Mouse (Mus musculus) adrenal gland, adult 8-10 months (tissue): Measurements from ENCODE around the gene Napsa. TPM values are rescaled to one million over a fixed set of nuclear protein-coding genes. Genes with fewer than 3 reads are reported as not detected.

Experiments
- DNase-seq: peaks from one replicate; pipeline ENCODE4 v3.0.0; 2022
- total RNA-seq, 4 experiments: library from RNA; stranded (reverse); gene quantifications; 2 replicates each; pipeline ENCODE4 v1.2.4; 2022

Napsa gene
- total RNA-seq, result 1 to 10 TPM in 3 of 4 experiments, under 1 TPM in 1; 1.00 to 2.0 (median 1.5) TPM

DNA sequence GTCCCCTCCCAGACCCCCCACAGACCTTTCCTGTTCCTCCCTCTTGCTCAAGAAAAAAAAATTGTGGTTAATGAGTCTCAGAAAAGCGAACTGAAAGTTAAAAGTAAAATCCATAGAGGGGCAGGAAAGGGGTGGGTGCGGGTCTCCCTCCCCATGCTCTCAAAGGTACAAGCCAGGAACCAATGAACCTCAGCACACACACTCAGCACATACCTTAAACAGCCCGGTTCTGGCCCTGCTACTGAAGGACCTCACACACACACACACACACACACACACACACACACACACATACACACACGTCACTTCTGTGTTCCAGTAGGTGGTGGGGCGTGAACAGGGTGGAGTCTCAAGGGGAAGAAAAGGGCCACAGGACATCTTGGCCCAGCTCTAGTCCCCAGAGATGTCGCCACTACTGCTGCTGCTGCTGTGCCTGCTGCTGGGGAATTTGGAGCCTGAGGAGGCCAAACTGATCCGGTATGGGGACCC, at the start of gene Napsa:
Napsa (plus strand) TSS at position 168 of the 489 bp plus-strand sequence.
- no peak for DNase-seq

DNA sequence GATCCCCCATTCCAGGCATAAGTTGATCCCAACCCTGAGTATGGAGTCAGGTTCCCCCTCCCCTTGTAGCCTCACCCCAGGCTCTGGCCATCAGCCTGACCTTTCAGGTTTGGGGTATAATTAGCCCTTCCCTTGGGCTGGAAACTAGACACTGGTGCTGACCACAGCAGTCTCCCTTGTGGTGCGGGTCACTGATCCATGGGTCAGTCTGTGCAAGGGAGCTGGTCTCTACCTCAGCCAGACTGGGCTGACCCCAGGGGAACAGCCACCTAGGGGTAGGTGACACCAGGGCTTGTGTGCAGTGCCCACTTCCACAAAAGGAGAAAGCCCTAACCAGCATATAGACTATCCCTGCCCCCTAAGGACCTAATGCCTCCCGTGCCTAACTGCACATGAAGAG, 49.1 kb upstream of the Napsa start:
- no peak for DNase-seq

DNA sequence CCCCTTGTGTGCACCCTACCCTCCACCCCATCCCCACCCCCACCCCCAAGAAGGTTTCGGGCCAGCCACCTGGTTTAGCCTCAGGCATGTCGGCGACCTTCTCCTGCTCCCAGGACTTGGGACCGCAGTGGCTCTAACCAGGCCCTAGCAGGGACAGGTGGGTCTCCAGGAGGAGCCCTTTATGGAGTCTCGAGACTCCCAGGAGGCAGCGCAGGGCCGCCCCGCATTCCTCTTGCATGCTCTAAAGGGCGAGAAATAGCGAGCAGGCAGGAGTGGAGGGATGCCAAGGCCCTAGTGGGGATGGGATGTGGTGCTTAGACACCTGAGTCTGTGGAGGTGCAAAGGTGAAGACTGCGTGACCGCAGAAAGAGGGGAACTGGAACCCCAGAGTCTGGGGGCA, 47.7 kb upstream of the Napsa start, which contains the start of gene Mybpc2:
Mybpc2 (minus strand) TSS at position 155 of the 400 bp plus-strand sequence.
- no peak for DNase-seq

DNA sequence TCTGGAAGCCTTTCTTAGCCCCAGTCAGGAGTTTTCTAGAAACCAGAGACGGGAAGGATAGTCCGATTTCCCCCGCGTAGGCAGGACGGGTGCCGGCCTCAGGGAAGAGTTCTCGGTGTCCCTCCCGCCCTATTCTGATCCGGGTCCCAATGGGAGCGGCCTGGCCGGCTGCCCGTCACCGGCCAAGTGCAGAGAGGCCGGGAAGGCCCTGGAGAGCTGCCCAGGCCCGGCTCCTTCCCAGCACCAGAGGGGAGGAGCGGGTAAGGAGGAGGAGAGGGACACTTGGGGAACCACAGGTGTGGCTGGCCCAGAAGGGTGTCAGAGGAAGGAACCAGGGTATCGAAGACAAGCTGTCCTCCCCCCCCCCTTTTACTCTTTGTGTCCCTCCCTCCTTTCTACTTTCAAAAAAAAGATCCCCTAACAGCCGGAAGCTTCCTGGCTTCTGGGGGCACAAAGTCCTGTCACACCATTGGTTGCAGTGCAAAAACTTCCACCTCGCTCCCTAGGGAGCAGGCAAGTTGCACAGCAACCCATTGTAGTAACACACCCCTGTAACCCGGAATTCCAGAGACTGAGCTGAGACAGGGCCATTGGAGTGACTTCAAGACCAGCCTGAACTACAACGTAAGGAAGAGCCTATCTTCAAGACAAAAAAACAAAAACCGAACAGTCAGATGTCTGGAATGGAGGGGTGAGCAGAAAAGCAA, 46.9 kb upstream of the Napsa start:
- DNase-seq, result peak; percentile 76

DNA sequence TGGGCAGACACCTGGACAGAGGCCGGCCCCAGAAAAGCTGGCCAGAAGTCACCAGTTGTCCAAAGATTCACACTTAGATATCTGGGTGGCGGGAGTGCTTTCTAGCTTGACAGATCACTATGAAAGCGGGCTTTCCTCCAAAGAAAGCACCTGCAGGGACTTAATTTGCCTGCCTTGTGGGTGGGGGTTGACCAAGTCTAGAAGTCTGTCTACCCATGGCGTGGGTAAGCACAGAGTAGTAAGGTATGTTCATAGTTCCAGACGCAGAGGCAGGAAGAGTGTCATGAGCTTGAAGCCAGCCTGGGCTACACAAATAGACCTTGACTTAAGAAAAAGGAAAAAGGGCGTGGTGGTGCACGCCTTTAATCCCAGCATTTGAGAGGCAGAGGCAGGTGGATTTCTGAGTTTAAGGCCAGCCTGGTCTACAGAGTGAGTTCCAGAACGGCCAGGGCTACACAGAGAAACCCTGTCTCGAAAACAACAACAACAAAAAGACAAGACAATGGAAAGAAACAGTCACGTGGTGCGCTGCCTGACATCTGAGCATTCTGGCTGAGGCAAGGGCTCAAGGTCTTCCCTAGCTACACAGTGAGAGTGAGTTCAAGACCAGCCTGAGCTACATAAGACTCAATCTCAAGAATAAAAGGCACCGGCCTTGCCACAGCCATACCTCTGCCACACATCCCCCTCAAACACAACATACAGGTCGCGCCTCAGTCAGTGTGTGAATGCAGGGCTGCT, 45.6 kb upstream of the Napsa start:
- no peak for DNase-seq

DNA sequence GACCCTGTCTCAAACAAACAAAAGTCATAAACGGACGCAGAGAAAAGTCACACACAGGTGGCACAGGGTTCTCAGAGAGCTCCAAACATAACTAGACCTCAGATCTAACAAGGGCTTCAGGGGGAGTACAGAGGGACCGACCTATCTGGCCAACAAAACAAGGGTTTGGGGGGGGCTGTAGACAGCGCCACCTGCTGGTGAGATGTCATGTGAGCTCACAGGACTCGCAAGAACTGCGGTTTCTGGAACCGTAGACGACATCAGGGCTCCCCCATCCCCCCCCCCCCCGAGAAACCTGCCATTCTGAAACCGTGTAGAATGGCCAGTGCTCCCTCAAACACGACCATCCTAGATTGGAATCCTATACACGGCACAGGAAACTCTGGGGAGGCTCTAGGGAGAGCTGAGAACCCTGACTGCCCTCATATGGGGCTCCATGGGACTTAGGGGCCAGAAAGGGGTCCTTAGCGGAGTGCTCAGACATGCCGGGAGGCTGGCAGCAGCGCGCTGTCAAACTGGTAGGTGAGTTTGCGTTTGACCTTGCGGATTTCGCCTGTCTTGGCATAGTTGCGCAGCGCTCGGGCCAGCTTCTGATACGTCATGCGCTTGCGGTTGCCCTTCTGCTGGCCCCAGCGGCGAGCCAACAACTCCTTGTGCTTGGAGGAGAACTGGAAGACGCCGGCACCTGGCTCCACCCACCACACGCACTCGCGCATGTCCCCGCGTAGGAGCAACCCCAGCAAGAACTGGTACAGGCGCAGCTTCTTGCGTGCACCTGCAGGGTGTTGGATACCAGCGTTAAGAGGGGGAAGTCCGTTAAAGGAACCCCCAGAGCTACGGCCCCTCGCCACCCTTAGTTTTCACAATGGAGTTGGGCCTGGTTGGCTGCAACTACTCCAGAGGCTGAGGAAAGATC, 44.4 kb upstream of the Napsa start:
- DNase-seq, result peak; percentile 72

DNA sequence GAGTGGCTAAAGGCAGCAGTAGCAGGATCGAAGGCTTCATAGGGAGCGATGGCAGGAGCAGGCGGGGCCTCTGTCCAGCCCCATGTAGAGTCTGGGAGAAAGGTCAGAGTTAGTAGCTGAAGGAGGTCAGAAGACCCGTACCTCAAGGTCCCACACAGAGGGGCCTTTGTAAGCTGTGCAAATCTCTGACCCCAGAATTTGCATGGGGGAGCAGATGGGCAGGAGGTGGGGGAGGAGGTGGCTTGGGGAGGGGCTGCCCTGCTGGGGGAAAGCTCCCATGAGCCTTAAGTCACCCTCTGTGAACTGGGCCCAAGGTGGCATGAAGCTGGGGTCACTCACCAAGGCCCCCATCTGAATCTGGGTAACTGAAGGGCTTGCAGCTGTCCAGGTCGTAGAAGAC, 42.7 kb upstream of the Napsa start:
- DNase-seq, result no peak

DNA sequence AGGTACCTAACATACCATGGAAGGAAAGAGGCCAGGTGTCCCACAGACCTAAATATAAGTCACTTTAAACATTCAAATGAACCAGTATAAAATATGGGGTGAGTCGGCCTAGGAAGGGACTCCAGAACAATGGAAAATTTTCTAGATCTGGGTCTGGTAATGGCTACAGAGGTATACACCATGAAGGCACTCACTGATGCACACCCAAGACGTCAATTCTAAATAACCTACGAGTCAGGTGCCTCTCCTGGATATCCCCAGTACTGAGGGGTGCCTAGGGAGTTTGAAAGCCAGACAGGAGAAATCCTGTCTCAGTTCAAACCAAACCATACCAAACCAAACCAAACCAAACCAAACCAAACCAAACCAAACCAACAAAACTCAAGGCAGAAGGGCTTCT, 41.7 kb upstream of the Napsa start:
- DNase-seq, result no peak

DNA sequence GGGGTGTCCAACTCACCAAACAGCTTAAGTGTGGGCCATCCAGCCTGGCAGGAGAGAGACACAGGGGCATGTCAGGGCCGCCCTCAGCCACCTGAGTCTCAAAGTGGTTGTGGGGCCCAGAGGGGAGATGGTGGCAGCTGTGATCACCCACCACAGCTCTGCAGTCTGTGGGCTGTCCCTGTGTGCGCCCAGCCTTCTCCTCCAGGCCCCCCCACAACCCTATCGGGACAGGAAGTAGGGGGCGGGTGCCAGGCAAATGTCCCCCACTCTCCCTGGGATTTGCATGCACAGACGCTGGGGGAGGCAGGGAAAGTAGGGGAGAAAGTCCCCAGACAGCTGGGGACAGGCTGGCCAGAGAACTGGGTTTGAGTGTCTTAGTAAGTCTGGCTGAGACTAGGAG, 41.0 kb upstream of the Napsa start:
- no peak for DNase-seq

DNA sequence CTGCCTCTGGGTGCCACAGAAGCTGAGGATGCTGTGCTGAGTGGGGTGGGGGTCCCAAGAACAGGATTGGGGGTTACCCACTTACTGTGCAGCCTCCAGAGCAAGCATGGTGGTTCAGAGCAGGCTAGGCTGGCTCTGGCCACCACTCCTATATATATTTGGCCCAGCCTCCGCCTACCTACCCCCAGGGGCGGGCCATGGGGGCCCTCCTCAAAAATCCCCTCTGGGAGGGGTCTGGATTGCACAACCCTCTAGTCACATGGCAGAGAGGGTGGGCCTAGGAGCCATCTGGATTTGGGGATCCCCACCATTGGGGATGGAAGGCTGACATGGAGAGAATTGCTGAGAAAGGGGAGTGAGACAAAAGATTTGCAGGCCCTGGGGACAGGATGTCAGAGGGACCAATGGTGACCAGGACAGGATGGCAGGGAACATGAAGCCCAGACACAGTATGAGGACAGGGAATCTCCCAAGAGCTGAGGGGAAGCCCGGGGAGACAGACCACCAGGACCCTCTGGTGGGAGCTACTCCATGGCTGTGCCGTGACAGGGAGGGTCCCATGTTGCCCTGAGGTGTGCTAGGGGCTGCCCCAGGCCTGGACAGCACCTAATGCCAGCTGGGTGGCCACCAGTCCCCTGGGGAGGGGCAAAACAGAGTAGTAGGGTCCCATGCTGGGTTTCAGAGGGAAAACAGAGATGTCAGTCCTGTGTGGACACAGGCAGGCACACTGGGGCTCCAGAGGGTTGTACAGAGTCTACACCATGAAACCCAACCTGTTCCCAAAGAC, 40.0 kb upstream of the Napsa start, which contains the start of gene Spib:
Spib (minus strand) TSS at position 126 of the 787 bp plus-strand sequence.
- DNase-seq, result no peak

DNA sequence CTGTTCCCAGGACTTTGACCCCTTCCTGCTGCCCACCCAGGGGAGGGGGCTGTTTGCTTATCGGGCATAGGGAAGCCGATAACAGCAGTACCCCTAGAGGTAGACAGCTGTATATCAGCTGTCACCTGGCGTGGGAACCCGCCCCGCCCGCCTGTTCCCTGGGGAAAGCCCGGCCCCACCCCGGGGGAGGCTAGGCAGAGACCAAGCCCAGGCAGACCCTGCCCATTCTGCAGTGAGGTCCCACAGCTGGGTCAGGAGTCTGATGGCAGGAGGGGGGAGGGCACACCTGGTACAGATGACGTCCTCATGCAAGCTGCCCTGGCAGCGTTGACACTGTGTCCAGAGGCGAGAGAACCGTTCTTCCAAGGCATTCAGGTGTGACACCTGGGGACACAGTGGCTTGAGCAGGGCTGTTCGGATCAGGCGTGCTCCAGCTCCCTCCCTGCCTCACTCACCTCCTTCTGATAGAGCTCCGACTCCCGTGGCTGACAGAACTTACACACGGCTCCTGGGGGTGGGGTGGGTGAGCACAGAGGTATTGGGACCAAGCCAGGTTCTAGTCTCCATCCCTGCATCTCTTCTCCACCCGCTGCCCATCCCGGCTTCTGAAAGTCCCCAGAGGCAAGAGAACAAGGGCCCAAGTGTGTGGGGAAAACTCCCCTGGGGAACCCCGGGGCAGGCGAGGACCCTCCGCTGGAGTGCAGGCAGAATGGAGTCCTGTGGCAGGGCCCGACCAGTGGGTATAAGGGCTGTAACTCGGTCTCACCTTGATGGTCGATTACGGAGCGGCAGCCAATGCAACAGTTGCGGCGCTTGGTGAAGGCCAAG, 39.0 kb upstream of the Napsa start:
- no peak for DNase-seq

DNA sequence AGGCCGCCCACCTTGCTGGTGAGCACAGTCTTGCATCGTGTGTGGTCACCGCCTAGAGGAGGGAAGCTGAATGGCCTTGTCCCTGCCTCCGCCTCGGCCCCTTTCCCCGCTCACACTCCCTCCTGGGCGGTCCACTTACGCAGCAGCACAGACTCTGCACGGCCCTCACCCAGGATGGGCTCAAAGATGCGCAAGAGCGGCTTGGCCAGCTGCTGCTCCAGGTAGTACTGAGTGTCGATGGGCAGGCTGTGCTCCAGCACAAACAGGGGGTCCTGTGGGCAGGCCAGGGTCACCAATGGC, 38.5 kb upstream of the Napsa start:
- DNase-seq, result no peak

DNA sequence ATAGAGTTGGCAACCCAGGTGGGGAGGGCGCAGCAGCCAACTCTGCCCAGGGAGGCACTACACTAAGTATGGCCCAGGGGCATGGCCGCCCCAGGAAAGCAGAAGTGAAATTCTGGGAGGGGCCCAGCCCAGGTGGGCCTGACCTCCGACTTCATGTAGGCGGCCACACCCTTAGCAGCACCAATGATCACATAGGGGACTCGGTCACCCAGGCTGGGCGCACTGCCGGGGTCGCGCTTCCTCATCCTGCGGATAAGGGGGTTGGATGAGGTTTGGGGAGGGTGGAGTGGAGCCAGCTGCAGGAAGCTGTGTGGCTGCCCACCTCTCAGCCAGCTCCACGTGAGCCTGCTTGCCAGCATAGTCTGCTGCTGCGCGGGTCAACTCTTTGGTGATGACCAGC, 37.9 kb upstream of the Napsa start:
- no peak for DNase-seq

DNA sequence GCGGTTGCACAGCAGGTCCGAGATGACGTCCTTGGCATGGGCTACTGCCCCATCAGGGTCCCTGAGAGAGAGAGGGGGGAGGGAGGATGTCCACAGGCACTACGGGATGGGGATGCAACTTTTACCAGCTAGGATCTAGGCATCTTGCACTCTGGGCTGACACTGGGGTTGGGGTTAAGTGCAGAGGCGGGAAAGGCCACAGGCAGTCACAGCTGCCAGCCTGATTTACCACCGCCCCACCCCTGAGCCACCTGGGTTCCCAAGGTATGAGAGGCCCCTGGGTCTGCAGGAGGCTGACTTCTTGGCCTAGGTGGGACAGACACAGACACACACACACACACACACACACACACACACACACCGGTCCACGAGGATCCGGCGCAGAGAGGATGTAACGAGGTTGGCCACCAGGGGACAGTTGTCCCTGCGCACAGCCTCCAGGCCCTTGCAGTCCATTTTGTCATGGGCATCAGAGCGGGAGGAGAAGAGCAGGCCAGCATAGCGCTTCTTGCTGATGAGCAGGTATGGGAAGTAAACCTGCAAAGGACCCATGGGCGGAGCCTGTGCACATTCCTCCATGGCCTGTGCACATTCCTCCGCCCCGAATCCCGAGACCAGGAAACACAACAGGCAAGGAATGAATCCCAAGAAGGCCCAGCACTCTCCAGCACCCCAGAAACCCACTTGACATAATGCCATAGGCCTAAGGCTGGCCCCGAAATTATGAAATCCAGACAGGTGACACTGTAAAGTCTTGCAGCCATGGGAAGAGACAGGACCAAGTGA, 37.3 kb upstream of the Napsa start:
- no peak for DNase-seq

DNA sequence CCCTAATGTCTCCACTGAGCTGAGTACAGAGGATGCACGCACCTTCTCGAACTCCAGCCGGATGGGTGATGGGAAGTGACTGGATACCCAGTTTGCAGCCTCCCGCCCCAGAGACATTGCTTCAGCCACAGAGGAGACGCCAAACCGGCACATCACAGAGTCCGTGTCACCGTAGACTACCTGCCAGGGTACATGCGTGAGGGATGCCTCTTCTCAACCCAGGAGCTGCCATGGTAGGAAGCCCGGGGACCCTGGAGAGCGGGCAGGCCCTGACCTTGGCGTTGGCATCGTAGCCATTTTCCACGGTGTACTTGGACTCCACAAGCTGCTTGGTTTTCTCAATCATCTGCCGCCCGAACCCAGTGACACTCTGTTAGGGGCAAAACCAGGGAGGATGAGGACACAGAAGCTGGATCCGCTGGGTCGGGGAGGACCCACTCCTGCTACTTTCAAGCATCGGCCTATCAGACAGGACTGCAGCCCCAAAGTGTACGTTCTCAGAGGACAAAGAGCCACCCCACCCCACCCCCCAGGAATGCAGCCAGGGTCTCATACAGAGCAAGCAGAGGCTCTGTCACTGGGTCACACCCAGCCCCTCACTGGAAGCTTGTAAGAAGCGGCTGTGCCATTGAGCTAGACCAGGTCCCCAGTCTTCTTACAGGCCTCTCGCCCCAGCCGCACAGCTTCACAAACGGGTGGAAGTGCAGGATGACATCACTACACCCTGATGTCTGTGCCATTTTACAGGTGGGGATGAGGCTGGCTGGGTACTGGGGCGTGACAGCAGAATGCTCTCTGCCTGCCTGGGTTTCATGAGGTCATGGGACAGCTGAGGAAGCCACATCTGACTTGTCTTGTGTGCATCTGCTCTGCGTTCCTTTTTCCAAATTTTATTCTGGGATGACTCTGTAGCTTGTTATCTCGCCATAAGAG, 36.3 kb upstream of the Napsa start:
- DNase-seq, result no peak

DNA sequence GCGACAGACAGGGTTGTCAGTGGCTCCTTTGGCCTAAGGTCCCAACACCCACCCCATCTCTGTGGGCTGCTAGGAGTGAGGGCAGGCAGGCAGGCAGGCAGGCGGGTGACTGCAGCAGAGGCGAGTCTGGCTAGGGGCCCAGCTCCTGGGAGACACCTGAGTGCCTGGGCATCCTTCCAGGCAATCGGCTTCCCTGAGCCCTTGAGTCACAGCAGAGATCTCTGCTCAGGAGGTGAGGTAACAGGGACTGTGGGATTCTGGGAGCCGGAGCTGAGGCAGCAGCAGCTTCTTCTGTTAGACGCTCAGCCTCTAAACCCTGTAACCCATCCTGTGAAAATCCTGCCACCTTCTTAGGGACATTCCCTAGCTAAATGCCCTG, 35.6 kb upstream of the Napsa start:
- no peak for DNase-seq

DNA sequence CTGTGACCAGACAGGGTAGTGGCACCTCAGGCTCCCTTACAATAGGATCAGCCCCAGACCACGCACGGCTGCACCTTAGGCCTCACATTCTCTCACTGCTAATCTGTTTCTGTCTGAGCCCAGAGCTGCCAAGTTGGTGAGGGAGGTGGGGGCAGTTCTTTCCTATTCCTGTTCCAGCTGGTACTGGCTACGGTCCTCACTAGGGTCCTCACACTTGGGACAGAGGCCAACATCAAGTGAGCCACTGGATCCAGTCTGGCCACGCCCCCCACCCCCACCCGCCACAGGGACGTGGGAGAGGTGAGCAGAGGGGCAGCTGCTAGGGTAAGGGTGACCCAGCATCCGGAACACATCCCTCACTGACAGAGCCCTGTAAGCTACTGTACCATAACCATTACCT, 35.2 kb upstream of the Napsa start:
- no peak for DNase-seq

DNA sequence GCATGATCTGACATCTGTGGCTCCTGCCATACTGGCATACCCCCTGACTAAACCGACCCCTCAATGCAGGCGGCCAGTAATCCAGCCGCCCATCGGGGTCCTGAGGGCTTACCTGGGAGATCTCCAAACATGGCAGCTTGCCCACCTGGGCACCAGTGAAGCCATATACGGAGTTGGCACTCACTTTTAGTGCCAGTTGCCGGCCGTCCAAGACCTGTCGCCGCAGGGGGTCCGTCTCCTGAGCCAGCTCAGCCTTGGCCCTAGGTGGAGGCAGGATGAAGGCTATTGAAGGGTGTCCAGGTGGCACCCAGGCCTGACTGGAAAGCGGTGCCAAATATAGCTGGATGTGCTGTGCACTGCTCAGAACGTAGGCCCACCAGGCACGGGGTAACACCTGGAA, 34.7 kb upstream of the Napsa start:
- DNase-seq, result no peak
